Mouse (Mus musculus): ENCODE results near the gene Tspo.

GRCm38 (mm10) chr15:83563857-83564651, 662 bp downstream of the Tspo start:
- TF ChIP-seq CTCF (conservative IDR thresholded peaks at IDR 0.05; ENCODE audit: insufficient read depth, insufficient read length, low read depth, low read length) (no peak), POLR2A (IDR thresholded peaks at IDR 0.05; ENCODE audit: low read depth, low read length) (no peak)

All from kidney, adult 2 months (tissue).